Mouse (Mus musculus) frontal cortex, postnatal 25 days (tissue): Measurements from ENCODE around the gene Cplx2.

Experiments used
- DNase-seq, 2 experiments: peaks; one replicate each; pipeline ENCODE4 v3.0.0; 2022; ENCODE audit warnings: low spot score in 2 of 2

Cplx2 gene

DNA sequence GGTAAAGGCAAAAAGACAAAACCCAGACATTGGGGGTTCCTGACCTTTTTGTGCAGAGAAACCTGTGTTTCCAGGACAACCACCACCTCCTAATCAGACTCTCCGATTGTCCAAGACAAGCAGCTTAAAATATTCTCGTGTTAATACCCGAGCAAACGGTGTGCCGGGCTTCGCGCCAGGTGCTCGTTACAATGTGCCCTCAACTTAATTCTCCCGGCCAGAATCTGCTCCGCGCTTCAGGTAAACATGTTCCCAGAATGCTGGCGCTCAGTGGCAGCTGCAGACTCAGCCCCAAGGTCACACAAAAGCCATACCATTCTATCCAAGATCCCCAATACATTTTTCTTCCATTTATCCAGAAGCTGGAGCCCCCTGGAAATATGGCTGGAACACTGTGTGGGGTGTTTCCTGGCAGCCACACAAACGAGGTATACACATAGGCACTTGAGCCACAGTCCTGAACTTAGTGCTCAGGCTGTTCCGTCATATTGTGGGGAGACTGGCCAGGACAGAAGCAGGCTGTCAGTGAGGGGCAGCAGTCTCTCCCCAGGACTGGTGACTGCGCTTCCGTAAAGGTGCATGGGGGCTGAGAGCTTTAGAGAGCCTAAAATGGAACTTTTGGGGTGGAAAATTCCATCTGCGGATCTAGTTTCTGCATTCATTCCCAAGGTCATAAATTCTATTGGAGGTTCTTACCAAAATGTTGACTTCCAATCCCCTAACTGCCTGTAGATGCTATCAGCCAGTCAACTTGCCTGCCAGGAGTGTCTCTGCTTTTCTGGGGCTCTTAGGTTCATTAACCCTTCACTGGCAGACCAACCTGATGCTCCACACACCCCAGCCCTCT lies 32.3 kb downstream of the Cplx2 start:
- no peak for DNase-seq

DNA sequence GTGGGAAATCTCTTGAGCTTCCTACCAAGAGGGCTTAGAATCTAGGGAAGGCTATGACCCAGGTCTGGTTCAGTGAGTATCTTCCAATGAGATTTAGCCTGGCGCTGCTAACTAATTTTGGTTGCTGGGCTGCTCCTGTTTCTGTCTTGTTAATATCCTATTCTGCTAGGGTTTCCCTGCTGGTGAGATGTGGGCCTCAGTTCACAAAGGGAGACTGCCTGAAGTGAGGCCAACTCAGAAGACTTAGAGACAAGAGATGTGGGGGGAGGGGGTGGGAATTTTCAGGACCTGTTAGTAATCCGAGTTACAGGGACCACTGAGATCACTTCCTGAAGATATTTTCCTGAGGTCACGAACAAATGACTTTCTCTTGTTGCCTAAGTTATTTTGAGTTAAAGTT lies 33.1 kb downstream of the Cplx2 start:
- no peak for DNase-seq

DNA sequence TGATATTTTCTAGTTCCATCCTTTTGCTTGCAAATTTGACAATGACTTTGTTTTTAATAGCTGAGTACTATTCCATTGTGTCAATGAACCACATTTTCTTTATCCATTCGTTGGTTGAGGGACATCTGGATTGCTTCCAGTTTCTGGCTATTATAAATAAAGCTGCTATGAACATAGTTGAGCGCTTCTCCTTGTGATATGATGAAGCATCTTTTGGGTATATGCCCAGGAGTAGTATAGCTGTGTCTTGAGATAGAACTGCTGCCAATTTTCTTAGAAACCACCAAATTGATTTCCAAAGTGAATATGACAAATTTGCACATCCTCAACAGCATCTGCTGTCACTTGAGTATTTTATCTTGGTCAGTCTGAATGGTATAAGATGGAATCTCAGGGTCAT lies 34.7 kb downstream of the Cplx2 start:
- no peak for DNase-seq

DNA sequence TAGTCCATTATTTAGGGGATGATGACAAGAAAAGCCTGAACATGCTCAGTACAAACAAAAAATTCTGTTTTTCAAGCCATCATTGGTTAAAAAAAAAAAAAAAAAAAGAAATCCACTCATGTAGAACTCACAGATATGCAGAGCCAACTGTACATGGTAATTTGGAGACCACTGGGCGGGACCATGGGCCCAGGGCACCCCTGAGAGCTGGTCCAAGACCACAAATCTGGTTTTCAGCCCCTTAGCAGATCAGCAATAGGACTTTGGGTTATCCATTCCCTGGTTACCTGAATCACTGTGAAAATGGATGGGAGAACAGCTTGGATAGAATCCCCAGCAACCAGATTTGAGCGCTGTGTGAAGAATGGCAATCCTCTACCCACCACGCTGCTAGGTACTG lies 40.5 kb downstream of the Cplx2 start:
- DNase-seq: no peak

DNA sequence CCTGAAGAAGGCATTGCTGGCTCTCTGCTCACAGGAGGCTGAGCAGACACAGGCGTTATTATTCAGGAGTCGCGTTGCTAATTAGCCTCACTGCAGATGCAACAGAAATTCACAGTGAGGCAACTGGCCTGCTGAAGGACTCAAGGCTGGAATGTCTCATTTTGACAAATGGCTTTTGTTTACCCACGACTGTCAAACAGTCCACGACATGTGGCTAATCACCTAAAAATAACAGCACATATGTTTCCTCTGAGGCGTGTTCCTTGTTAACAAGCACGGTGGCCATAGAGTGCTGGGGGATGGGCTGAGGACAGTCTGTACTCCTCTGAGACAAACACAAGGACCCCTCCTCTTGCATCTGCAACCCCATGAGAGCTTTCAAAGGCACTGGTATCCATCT lies 41.1 kb downstream of the Cplx2 start:
- no peak for DNase-seq

DNA sequence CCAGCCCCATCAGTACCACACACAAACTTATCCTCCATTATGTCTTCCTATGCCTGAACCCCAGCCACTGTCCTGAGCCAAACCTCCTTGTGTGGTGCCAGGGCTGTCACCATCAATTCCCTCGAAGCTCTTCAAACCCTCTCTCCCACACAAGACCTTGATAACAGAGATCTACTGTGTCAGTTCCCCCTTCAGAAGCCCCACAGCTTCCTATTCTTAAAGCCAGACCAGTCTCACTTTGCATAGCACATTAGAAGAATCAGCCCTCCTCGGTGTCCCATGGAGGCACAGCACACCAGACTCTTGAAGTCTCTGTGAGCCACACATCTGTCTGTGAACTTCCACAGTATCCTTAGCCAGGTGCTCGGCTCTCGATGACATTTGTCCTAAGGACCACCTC lies 41.6 kb downstream of the Cplx2 start:
- no peak for DNase-seq

DNA sequence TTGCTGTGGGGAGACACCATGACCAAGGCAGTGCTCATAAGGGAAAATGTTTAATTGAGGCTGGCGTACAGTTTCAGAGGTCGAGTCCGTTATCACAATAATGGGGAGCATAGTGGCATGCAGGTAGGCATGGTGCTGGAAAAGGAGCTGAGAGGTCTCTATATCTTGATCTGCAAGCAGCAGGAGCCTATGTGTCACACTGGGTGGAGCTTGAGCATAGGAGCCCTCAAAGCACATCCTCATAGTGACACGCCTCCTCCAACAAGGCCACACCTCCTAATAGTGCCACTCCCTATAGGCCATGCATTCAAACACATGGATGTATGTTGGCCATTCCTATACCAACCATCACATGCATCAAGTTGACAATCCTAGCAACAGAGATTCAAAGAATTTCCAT lies 43.9 kb downstream of the Cplx2 start:
- DNase-seq: no peak

DNA sequence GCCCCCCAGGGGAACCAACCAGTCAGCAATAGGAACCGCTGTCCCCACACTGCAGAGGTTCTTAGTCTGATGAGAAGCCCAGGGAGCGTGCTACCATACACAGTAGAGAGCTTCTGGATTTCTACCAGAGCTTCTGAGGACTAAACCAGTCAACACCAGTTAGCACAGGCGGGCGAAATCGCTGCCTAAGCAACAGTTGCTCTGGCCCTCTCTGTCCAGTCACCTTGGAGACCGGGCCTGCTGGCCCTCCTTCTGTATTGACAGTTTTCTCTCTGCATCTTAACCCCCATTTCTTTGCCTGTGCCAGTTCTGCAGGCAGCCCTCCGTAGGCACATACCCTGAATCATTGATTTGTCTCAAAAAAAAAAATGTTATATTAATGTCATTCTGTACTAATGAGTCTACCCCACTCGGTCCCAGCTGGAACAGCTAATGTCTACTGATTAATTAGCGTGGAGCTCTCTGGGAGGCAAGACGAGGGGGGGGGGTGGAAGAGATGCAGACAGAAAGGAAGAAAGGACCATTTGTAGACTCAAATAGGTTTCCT lies 47.7 kb downstream of the Cplx2 start:
- DNase-seq: no peak

DNA sequence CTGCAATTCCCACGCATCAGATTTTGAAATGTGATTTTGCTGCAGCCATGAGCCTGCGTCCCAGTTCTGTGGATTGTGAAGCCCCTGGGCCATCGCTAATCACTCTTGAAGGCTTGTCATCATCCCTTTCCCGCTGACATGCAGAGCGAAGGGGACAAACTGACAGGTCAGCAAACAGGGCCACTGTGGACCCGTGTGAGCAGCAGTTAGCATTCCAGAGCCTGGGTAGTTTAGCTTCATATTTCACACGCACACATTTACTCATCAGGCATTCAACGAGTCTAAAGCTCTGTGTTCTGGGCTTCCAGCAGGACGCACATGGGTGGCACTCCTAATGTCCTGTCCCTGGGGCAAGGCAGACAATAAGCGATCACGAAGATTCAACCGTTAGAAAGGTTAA lies 49.1 kb downstream of the Cplx2 start:
- DNase-seq: no peak

DNA sequence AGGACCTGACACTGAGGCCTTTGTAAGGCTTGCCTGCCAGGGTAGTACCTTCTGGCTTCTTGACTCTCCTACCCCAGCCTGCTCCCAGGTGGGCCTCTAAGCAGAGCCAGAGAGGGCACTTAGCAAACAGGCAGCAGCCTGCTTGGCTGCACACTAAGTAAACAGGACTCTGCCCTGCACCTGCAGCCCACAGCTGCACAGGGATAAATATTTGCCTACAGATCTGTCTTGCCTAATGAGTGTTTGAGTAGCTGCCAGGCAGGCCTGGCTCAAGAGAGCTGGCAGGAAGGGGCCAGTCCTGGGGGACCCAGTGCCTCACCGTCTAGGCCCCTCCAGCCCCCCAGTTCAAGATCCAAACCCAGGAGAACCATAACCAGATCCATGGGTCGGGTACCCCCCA lies 54.1 kb downstream of the Cplx2 start:
- DNase-seq: no peak

DNA sequence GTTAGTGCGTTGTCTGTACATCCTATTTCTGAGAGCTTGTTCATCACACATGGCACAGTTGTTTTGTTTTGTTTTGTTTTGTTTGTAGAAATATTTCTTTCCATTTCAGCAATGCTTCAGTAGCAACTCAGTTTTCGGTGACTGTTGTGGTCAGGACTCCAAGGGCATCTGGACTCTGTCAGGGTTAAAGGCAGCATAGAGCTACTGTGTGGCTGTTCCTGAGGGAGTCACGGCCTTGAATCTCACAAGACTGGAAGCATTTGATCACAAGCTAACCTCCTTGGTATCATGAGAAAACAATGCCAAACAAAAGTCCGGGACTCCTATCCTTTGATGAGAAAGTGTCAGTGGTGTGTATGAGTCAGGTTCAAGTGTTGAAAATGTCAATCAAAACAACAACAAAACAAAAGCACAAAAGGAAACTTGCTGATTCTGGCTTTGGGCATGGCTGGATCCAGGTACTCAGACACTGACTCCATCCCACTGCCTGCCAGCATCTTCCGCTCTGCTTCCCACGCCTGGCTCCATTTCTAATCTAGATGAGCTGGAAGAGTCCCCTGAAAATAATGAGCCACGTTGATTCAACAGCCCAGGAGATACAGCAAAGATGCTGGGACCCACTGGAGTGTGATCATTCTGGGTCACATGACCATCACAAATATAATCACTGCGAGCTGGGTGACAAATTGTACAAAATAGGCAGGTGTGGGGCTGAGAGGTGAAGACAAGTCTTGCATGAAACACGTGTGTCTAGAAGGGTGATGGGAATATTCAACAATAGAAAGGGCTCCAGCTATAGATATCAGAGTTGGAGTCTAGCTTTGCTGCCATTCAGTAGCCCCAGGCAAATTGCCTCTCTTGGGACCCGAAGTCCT lies 55.9 kb downstream of the Cplx2 start:
- DNase-seq: no peak

DNA sequence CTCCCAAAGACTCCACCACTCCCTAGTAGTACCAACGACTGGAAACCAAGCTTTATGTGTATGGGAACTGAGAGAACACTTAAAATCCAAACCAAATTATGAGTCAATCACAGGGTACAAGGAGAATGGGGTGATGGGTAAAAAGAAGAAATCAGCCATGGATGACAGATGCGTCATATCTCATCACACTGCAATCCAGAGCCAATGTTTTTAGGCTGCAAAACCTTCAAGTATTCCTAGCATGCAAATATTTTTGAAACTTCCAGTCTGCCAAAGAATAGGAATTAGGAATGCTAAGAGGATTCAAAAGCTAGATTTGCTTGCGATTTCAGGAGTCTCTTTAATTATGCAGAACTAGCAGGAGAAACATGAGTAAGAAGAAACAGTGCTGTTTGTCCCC lies 57.6 kb downstream of the Cplx2 start:
- DNase-seq: no peak

DNA sequence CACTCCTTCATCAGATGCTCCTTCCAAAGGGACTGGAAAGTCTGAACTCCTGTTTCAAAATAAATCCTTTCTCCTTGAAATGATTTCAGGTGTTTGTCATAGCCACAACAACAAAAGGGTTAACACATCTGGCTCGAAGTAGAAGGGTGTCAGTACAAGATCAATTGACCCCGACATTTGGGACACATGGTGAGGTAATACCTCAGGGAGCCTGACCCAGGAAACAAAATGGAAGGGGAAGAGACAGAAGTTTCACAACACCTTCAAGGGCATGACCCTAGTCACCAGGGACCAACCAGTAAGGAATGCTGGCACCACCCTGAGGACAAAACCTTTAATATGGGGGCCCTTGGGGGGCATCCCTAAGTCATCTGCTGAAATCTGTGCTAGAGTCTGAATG lies 58.9 kb downstream of the Cplx2 start:
- DNase-seq: no peak

DNA sequence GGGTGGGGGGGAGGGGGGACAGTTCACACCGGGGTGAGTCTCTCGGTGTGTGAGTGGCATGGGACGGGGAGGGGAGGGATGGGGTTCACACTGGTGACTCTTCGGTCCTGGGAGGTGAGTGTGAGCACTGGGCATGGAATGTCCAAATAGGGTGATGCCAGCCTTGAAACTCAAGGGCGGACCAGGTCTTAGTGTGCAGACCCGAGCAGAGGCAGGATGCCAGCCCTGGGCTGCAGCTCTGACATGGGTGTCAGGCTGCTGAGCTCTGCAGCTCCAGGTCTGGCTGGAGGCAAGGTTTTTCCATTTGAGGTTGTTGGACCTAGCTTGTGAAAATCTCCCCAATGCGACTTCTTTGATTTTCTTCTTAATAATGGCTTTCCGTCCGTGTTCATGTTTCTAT lies 60.0 kb downstream of the Cplx2 start:
- no peak for DNase-seq
